Mouse (Mus musculus): Measurements from ENCODE around the gene Snph. TPM values are rescaled to one million over a fixed set of nuclear protein-coding genes. Genes with fewer than 3 reads are reported as not detected.

Snph gene
- 2.7 and 2.8 TPM in 2 replicates for polyA plus RNA-seq (2012; rRNA removed)

GRCm38 (mm10) chr2:151632159-151632814, at the start of gene Snph:
Gene Snph, minus strand, starts transcription at chr2:151632593.

GRCm38 (mm10) chr2:151668433-151668832, 36.0 kb upstream of the Snph start, which contains the start of gene Rad21l:
Gene Rad21l, minus strand, starts transcription at chr2:151668533.

GRCm38 (mm10) chr2:151571873-151572700, 60.3 kb downstream of the Snph start, which contains the start of gene Sdcbp2:
Gene Sdcbp2, plus strand, starts transcription at chr2:151572622.

GRCm38 (mm10) chr2:151542323-151543062, 89.9 kb downstream of the Snph start, which contains the start of gene Fkbp1a:
Gene Fkbp1a, plus strand, starts transcription at chr2:151542483.

Other genes starting within 250 kb of the Snph start
- not detected in 2 replicates for gene 4921509C19Rik, start 156.4 kb downstream of the Snph start, polyA plus RNA-seq (2012; rRNA removed)
- gene Nsfl1c, start 138.4 kb downstream of the Snph start, polyA plus RNA-seq (2012; rRNA removed), result 259 and 263 TPM in 2 replicates
- 191 and 257 TPM in 2 replicates for gene Fkbp1a, start 90.1 kb downstream of the Snph start, polyA plus RNA-seq (2012; rRNA removed)
- 0.80 and 1.2 TPM in 2 replicates for gene Sdcbp2, start 60.0 kb downstream of the Snph start, polyA plus RNA-seq (2012; rRNA removed)
- gene Rad21l, start 35.9 kb upstream of the Snph start, polyA plus RNA-seq (2012; rRNA removed), result 0.02 and 0.05 TPM in 2 replicates
- 3.3 and 3.8 TPM in 2 replicates for gene Tmem74b, start 69.4 kb upstream of the Snph start, polyA plus RNA-seq (2012; rRNA removed)
- 26.2 and 37.1 TPM in 2 replicates for gene Psmf1, start 111.6 kb upstream of the Snph start, polyA plus RNA-seq (2012; rRNA removed)
- 0.12 and 0.76 TPM in 2 replicates for gene Rspo4, start 210.3 kb upstream of the Snph start, polyA plus RNA-seq (2012; rRNA removed)

Measured in central nervous system, embryonic 11.5 days (tissue).